Mouse (Mus musculus) megakaryocyte, embryonic 14.5 days (primary cell): ENCODE data around the gene Slc4a11.

Experiments used
- FLI1 ChIP-seq: IDR thresholded peaks from 2 replicates; pipeline ENCODE4 v1.6.1; 2012; ENCODE audit warnings: low read length, inconsistent platforms, mixed read lengths
- GATA1 ChIP-seq: IDR thresholded peaks from 3 replicates; pipeline ENCODE4 v1.6.1; 2012; ENCODE audit warnings: mixed read lengths, low read length, inconsistent platforms, borderline replicate concordance

DNA sequence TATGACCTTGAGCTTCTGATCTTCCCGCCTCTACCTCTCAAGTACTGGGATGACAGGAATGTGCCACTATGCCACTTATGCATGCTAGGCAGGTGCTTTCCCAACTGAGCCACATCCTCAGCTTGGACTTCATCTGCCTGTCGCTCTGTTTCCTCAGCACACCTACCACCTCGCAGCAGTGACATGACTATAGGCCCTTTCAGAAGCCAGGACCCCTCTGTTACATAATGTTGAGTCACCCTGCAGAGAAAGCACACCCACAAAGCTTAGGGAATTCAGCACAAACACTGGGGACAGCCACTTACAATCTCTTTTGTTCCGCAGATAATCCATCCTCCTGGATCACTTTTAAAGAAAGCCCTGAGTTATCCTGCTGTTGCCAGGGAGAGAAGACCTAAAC, 42.8 kb upstream of the Slc4a11 start:
- TF ChIP-seq FLI1 (no peak), GATA1 (no peak)
